Mouse (Mus musculus) brain, embryonic 14.5 days (tissue): Measurements from ENCODE around the gene Zan. TPM values are rescaled to one million over a fixed set of nuclear protein-coding genes. Genes with fewer than 3 reads are reported as not detected.

Source experiments
- DNase-seq: peaks from one replicate; pipeline ENCODE4 v3.0.0-alpha.2; 2011; ENCODE audit warnings: low read depth
- CTCF ChIP-seq: fragments of 200-500 bp; IDR thresholded peaks from 2 replicates; pipeline ENCODE4 v1.5.1; 2012; ENCODE audit warnings: inconsistent platforms, mild to moderate bottlenecking, moderate library complexity, borderline replicate concordance; ENCODE audit not compliant: insufficient read depth, insufficient read length; ENCODE audit errors: extremely low read depth
- POLR2A ChIP-seq: fragments of 200-500 bp; IDR thresholded peaks from 2 replicates; pipeline ENCODE4 v1.6.1; 2012; ENCODE audit warnings: mild to moderate bottlenecking, inconsistent platforms, borderline replicate concordance; ENCODE audit not compliant: poor library complexity, insufficient read depth, insufficient read length, severe bottlenecking; ENCODE audit errors: extremely low read depth
- polyA plus RNA-seq: library from polyadenylated mRNA; depleted of rRNA; stranded (reverse); fragments of >200 nt; gene quantifications from 2 replicates; pipeline ENCODE4 v1.2.3, GENCODE M21; 2012

Gene Zan
- polyA plus RNA-seq, 1 experiment: 0.30 TPM

- DNase-seq: no peak
- TF ChIP-seq CTCF (no peak), POLR2A (no peak)
These were observed 37.3 kb upstream of the Zan start for GRCm38 (mm10) chr5:137513951-137514721.

GRCm38 (mm10) chr5:137512847-137513794 lies 36.3 kb upstream of the Zan start:
- peak; percentile 72 for DNase-seq
- TF ChIP-seq CTCF (peak; percentile 86), POLR2A (no peak)

GRCm38 (mm10) chr5:137511706-137512105 lies 34.8 kb upstream of the Zan start:
- TF ChIP-seq POLR2A: no peak
- TF ChIP-seq CTCF: no peak

GRCm38 (mm10) chr5:137510573-137511390 lies 33.9 kb upstream of the Zan start:
- TF ChIP-seq POLR2A (no peak), CTCF (no peak)
- DNase-seq: no peak

More at GRCm38 (mm10) chr5:137511706-137512105, 34.8 kb upstream of the Zan start:
- no peak for DNase-seq

GRCm38 (mm10) chr5:137510014-137510501 lies 33.2 kb upstream of the Zan start:
- TF ChIP-seq POLR2A (peak; percentile 44), CTCF (no peak)

GRCm38 (mm10) chr5:137504041-137504440 lies 27.2 kb upstream of the Zan start:
- no peak for TF ChIP-seq CTCF
- no peak for TF ChIP-seq POLR2A
- no peak for DNase-seq

More at GRCm38 (mm10) chr5:137510014-137510501, 33.2 kb upstream of the Zan start:
- DNase-seq: peak; percentile 85

GRCm38 (mm10) chr5:137502667-137503110 lies 25.8 kb upstream of the Zan start:
- TF ChIP-seq CTCF: peak; percentile 91
- TF ChIP-seq POLR2A: no peak
- peak; percentile 95 for DNase-seq

GRCm38 (mm10) chr5:137501709-137502666 lies 25.1 kb upstream of the Zan start, which contains the start of gene Pop7:
Pop7 (minus strand) TSS chr5:137502518.
- TF ChIP-seq POLR2A (peak; percentile 28; the same call in 1 of the 2 replicates), CTCF (peak; percentile 94)

GRCm38 (mm10) chr5:137500186-137500585 lies 23.3 kb upstream of the Zan start:
- no peak for DNase-seq
- no peak for TF ChIP-seq CTCF
- no peak for TF ChIP-seq POLR2A

More at GRCm38 (mm10) chr5:137501709-137502666, 25.1 kb upstream of the Zan start, which contains the start of gene Pop7:
- peak; percentile 100 for DNase-seq
